Mouse (Mus musculus) embryonic facial prominence, embryonic 11.5 days (tissue): ENCODE measurements around the gene Ccl27b. TPM values are rescaled to one million over a fixed set of nuclear protein-coding genes. Genes with fewer than 3 reads are reported as not detected.
"Not testable (repeated sequence)": the region's sequence is repeated elsewhere in the genome, so short reads cannot be mapped to it uniquely, and the experiment has no call there.

Source experiments
- ATAC-seq: fragments of 200-750 bp; cut with Nextera tagmentation; replicated peaks from 2 replicates; pipeline ENCODE4 v1.8.0; 2017; ENCODE audit warnings: low read depth; ENCODE audit not compliant: insufficient number of reproducible peaks, low FRiP score, low TSS enrichment
- DNase-seq: peaks from one replicate; pipeline ENCODE4 v3.0.0-alpha.2; 2015; ENCODE audit warnings: low spot score
- H3K27ac ChIP-seq: fragments of 300-500 bp; sonication (generic); replicated peaks from 2 replicates; pipeline ENCODE4 v1.5.1; 2014; ENCODE audit warnings: mild to moderate bottlenecking, low read depth, low read length, control low read depth
- H3K27me3 ChIP-seq: fragments of 300-500 bp; sonication (generic); 2 replicates; pipeline ENCODE4 v1.6.1; 2014; ENCODE audit warnings: mild to moderate bottlenecking, low read length, moderate library complexity, mixed read lengths; ENCODE audit not compliant: control insufficient read depth, insufficient read depth
- H3K36me3 ChIP-seq: fragments of 300-500 bp; sonication (generic); replicated peaks from 2 replicates; pipeline ENCODE4 v1.6.1; 2014; ENCODE audit warnings: low read depth, mild to moderate bottlenecking, low read length, moderate library complexity, mixed read lengths; ENCODE audit not compliant: control insufficient read depth, insufficient read depth
- H3K4me1 ChIP-seq: fragments of 300-500 bp; sonication (generic); 2 replicates; pipeline ENCODE4 v1.6.1; 2014; ENCODE audit warnings: low read length, mixed read lengths; ENCODE audit not compliant: control insufficient read depth, insufficient read depth
- H3K4me2 ChIP-seq: fragments of 300-500 bp; sonication (generic); 2 replicates; pipeline ENCODE4 v1.6.1; 2014; ENCODE audit warnings: low read depth, mild to moderate bottlenecking, control low read depth, low read length, moderate library complexity
- H3K4me3 ChIP-seq: fragments of 300-500 bp; sonication (generic); 2 replicates; pipeline ENCODE4 v1.5.1; 2014; ENCODE audit warnings: low read depth, low read length, control low read depth
- H3K9ac ChIP-seq: fragments of 300-500 bp; sonication (generic); replicated peaks from 2 replicates; pipeline ENCODE4 v1.6.1; 2014; ENCODE audit warnings: mild to moderate bottlenecking, control low read depth, low read length
- H3K9me3 ChIP-seq: fragments of 300-500 bp; sonication (generic); replicated peaks from 2 replicates; pipeline ENCODE4 v1.6.1; 2016; ENCODE audit warnings: mild to moderate bottlenecking, low read length, inconsistent platforms, mixed read lengths; ENCODE audit not compliant: control insufficient read depth
- WGBS: fragments of 180-500 bp; shearing (Covaris S2); extraction: QIAGEN DNeasy Blood & Tissue Kit; methylation state at CpG from one replicate; pipeline ENCODE4 v1.1.7; 2014; 5-methylcytosine and 5-hydroxymethylcytosine counted together
- polyA plus RNA-seq: library from polyadenylated mRNA; unstranded; fragments of >200 nt; fragmentation: Nextera tagmentation; extraction: Ambion mirVana; gene quantifications from 2 replicates; pipeline ENCODE4 v1.2.1, GENCODE M21; 2014

Ccl27b gene
- polyA plus RNA-seq, result not detected in 2 replicates

DNA sequence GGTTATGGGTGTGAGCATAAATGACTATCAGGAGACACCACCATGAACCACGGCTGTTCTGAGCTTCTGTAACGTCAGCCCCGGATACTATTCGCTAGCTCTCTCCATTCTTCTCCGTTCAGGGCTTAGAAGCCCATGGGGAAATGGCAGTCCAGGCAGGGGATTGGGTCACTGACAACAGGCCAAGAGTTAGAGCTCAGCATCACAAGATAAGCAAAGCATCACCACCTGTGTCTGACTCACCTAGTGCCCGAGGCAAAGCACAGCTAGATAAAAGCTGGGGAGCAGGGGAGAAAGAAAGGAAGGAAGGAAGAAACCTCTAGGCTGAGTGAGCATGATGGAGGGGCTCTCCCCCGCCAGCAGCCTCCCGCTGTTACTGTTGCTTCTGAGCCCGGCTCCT lies at the start of gene Ccl27b:
Ccl27b (plus strand) TSS at position 301 of the 400 bp plus-strand sequence.
- H3K27me3 ChIP-seq, H3K4me2 ChIP-seq, ATAC-seq, H3K4me1 ChIP-seq, H3K9ac ChIP-seq, H3K27ac ChIP-seq, H3K9me3 ChIP-seq, H3K4me3 ChIP-seq, H3K36me3 ChIP-seq, DNase-seq: not testable (repeated sequence)
- no CpG with 5 or more reads among the region's 9 CpGs for WGBS

- not testable (repeated sequence) for H3K4me1 ChIP-seq, H3K36me3 ChIP-seq, DNase-seq, H3K9me3 ChIP-seq, H3K27me3 ChIP-seq, ATAC-seq, H3K9ac ChIP-seq, H3K4me2 ChIP-seq, H3K27ac ChIP-seq, H3K4me3 ChIP-seq
- whole genome bisulfite sequencing, result no CpG with 5 or more reads among the region's 5 CpGs
Measured at GRCm38 (mm10) chr4:42611895-42612294, 43.2 kb upstream of the Ccl27b start, which contains the start of gene Gm10591. TSS of gene Gm10591 (plus strand) at chr4:42612195.

- no CpG with 5 or more reads among the region's 8 CpGs for WGBS
- not testable (repeated sequence) for H3K27me3 ChIP-seq, H3K4me2 ChIP-seq, H3K27ac ChIP-seq, H3K9me3 ChIP-seq, H3K4me1 ChIP-seq, DNase-seq, H3K36me3 ChIP-seq, H3K9ac ChIP-seq, H3K4me3 ChIP-seq, ATAC-seq
Measured at GRCm38 (mm10) chr4:42629419-42629818, 25.6 kb upstream of the Ccl27b start, which contains the start of gene Gm2564. TSS of gene Gm2564 (plus strand) at chr4:42629719.

- not testable (repeated sequence) for ATAC-seq, H3K9me3 ChIP-seq, H3K9ac ChIP-seq, H3K36me3 ChIP-seq, H3K4me2 ChIP-seq, H3K4me3 ChIP-seq, H3K4me1 ChIP-seq, H3K27ac ChIP-seq, H3K27me3 ChIP-seq, DNase-seq
- no CpG with 5 or more reads among the region's 3 CpGs for WGBS
Measured at GRCm38 (mm10) chr4:42661793-42662192, 6.7 kb downstream of the Ccl27b start, which contains the start of gene Il11ra2. TSS of gene Il11ra2 (minus strand) at chr4:42661893.

- H3K9ac ChIP-seq, ATAC-seq, H3K4me1 ChIP-seq, H3K4me2 ChIP-seq, H3K9me3 ChIP-seq, H3K27me3 ChIP-seq, H3K27ac ChIP-seq, H3K36me3 ChIP-seq, H3K4me3 ChIP-seq, DNase-seq: not testable (repeated sequence)
- WGBS, result no CpG with 5 or more reads among the region's 4 CpGs
Measured at GRCm38 (mm10) chr4:42675415-42675814, 20.4 kb downstream of the Ccl27b start.

GRCm38 (mm10) chr4:42679365-42679764 lies 24.3 kb downstream of the Ccl27b start:
- not testable (repeated sequence) for ATAC-seq, H3K4me3 ChIP-seq, H3K36me3 ChIP-seq, H3K9me3 ChIP-seq, H3K4me2 ChIP-seq, H3K27ac ChIP-seq, DNase-seq, H3K27me3 ChIP-seq, H3K9ac ChIP-seq, H3K4me1 ChIP-seq
- no CpG with 5 or more reads among the region's 7 CpGs for WGBS

DNA sequence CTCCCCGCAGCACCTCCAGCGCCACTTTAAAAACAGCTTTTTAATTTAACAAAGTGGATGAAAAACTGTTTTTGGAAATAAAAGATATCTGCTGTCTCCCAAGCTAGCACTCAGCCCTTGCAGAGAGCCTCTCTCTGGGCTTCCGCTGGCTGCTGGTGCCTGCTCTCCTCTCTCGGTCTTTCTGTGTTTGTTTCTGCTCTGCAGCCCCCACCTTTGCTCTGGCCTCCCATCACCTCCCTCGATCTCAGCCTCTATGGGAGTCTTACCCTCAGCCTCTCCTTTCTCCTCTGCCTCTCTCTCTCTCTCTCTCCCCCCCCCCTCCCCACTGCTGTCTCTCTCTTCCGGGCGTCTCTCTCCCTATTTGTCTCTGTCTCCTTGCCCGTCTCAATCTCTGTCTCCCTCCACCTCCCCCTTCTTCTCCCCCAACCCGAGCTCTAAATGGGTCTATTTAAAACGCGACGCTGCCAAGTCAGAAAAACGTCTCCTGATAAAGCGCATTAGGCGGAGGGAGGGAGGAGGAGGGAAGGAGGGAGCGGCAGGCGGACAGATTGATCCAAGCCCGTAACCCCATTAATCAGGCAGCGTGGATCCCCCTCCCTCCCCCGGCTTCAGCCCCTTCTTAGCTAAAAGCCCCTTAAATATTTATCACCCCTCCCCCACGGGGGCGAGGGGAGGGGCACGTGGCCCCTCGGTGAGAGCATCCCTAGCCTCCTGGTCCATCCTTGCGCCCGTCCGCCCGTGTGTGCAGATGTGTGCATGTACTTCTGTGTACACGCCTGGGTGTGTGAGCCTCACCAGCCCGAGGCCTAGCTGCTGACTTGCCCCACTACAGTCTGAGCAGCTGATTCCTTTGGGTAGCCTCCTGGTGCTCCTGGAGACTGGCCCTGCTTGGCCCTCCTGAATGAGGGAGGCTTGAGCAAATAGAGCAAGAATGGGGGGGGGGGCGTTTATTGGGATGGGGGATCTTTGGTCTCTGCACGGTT lies 25.6 kb downstream of the Ccl27b start:
- H3K4me3 ChIP-seq, H3K4me2 ChIP-seq, H3K4me1 ChIP-seq, H3K27me3 ChIP-seq, DNase-seq, H3K36me3 ChIP-seq, ATAC-seq, H3K9me3 ChIP-seq, H3K9ac ChIP-seq, H3K27ac ChIP-seq: not testable (repeated sequence)
- WGBS, result no CpG with 5 or more reads among the region's 32 CpGs
